Mouse (Mus musculus): Measurements from ENCODE around the gene Eef1b2. TPM values are rescaled to one million over a fixed set of nuclear protein-coding genes. Genes with fewer than 3 reads are reported as not detected.
"Not testable (repeated sequence)": the region's sequence is repeated elsewhere in the genome, so short reads cannot be mapped to it uniquely, and the experiment has no call there.

The Eef1b2 gene
- polyA plus RNA-seq (2015; fragmentation: Nextera tagmentation; extraction: Ambion mirVana): 434 and 455 TPM in 2 replicates

DNA sequence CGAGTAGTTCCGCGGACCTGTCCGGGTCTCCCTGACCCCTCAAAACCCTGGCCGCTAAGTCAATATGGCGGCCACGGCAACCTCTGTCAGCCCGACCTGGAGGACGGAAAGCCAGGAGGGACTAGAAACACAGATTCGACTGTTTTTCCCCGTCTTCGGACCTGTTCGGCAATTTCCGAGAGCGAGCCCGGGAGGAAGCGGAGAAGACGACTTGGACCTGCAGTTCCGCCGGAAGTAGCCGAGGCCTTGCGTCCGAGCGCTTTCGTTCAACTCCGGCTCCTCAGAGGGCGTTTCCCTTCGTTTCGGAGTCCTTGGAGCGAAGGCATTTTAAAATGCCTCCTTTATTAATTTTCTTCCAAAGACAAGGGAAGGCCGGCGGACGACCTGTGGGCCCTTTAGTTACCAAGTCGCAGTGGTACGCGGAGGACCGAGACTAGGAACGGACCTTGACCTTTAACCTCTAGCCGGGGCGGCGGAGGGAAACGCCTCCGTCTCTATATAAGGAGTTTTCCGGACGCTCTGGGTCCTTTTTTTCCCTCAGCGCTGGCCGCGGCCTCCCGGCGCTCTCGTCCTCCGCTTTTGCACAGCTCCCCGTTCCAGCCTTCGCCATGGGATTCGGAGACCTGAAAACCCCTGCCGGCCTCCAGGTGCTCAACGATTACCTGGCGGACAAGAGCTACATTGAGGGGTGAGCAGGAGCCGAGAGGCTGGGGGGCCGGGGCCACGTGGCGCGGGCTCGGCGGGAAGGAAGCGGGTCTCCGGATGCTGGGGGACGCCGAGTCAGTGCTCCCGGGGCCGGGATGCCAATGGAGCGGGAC, at the start of gene Eef1b2, which contains the start of gene Ndufs1:
Eef1b2 (plus strand) TSS at position 222 of the 818 bp plus-strand sequence.
Ndufs1 (minus strand) TSS at position 230 of the 818 bp plus-strand sequence.
- peaks cover 22% of the 10 kb centered on the region for H3K36me3 ChIP-seq
- peak within 1 kb of the TSS; percentile 75 for H3K4me2 ChIP-seq
- peaks cover 36% of the 10 kb centered on the region for H3K4me1 ChIP-seq (replicated peaks)
- ATAC-seq (ENCODE audit: low FRiP score, low read depth): peak; percentile 90
- peak within 1 kb of the TSS; percentile 98 for H3K9ac ChIP-seq
- H3K9me3 ChIP-seq: no peaks in the 10 kb centered on the region
- WGBS: under 1% methylated on average over 72 of the region's 72 CpGs
- peak within 1 kb of the TSS; percentile 93 for H3K4me3 ChIP-seq
- peak within 1 kb of the TSS; percentile 87 for H3K27ac ChIP-seq (replicated peaks)
- no peaks in the 10 kb centered on the region for H3K27me3 ChIP-seq

DNA sequence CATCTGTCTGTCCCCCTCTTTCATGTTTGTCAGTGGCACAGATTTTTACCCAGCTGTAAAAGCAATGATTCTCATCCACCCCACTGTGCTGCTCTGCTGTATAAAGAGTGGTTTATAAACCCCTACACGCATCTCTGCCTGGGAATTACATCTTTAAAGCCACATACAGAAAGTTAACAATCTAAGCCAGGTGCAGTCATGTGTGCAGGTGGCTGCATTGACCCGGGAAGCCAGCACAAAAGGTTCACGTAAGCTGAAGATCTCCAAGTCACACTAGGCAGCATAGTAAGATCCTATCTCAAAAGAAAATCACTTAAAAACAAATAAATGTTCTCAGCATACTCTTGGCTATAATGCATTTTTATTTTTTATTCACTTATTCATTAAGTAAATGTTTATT, 47.4 kb upstream of the Eef1b2 start:
- 47% methylated on average over 3 of the region's 3 CpGs for WGBS
- peak overlapping the region; percentile 52 for H3K4me2 ChIP-seq
- H3K4me1 ChIP-seq (replicated peaks): peaks cover 9% of the 10 kb centered on the region

DNA sequence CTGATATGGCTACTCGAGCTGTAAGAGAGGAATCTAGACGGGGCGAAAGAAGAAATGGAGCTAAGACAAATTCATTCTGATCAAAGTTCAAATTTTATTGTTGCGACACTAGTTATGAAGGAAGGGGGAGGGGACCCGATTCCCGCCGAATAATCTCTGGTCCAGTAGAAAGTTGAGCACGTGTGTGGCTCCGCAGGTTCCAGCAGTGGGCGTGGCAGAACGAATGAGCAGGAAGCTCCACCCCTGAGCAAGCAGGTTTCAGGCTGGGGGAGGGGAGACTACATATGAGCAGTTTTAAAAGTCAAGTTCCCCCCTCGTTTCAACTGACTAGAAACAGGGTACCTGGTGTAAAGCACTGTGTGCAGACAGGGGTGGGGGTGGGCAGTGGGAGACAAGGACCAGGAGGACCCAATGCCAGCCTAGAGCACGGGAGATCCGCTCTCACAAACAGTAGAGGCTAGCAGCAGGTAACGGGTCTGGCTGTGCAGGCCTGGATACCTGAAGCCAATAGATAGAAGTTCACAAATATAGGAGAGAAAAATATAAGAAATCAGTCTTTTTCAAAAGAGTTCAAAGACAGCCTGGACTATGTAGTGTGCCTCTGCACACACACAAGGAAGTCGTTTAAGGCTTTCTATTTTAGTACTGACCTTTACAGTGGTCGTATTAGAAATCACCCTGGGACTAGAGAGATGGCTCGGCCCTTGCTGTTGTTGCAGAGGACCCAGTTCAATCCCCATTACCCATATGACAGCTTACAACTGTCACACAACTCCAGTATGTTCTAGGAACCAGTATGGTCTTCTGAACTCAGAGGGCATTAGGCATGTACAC, 46.6 kb upstream of the Eef1b2 start:
- H3K4me3 ChIP-seq: peak overlapping the region; percentile 20
- 23% methylated on average over 18 of the region's 18 CpGs for WGBS
- H3K4me2 ChIP-seq: peak overlapping the region; percentile 52
- no peaks in the 10 kb centered on the region for H3K9me3 ChIP-seq
- H3K27me3 ChIP-seq: no peaks in the 10 kb centered on the region
- peak; percentile 65; the same call in 1 of the 2 replicates for ATAC-seq (ENCODE audit: low FRiP score, low read depth)
- no peak overlapping the region for H3K9ac ChIP-seq
- no peak overlapping the region for H3K27ac ChIP-seq (replicated peaks)
- H3K36me3 ChIP-seq: 0 out of 2 replicates have a peak, but pooled peaks cover 6% of the 10 kb centered on the region
- H3K4me1 ChIP-seq (replicated peaks): peaks cover 9% of the 10 kb centered on the region

More for the DNA sequence above, 47.4 kb upstream of the Eef1b2 start:
- 0 out of 2 replicates have a peak, but pooled peaks cover 6% of the 10 kb centered on the region for H3K36me3 ChIP-seq
- no peaks in the 10 kb centered on the region for H3K9me3 ChIP-seq
- H3K27me3 ChIP-seq: no peaks in the 10 kb centered on the region
- H3K4me3 ChIP-seq: no peak overlapping the region
- H3K9ac ChIP-seq: no peak overlapping the region
- no peak overlapping the region for H3K27ac ChIP-seq (replicated peaks)
- no peak; the same call in 1 of the 2 replicates for ATAC-seq (ENCODE audit: low FRiP score, low read depth)

DNA sequence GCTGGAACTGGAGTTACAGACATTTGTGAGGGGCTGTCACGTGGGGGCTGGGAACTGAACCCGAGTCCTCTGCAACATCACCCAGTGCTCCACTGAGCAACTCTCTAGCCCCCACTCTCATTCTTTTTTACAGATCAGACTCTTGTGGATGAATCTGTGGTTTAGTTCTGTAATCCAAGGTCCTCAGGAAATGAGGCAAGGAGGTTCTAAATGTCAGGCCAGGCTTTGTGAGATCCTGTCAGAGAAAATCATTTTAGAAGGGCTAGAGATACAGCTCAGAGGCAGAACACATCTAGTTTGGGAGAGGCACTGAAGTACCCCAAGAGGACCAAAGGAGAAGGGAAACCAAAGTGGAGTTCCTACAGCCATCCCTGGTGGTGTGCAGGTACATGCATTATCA, 45.7 kb upstream of the Eef1b2 start:
- H3K4me3 ChIP-seq: no peak overlapping the region
- ATAC-seq (ENCODE audit: low FRiP score, low read depth): no peak
- no peak overlapping the region for H3K9ac ChIP-seq
- H3K27me3 ChIP-seq: no peaks in the 10 kb centered on the region
- peaks cover 9% of the 10 kb centered on the region for H3K4me1 ChIP-seq (replicated peaks)
- 0 out of 2 replicates have a peak, but pooled peaks cover 2% of the 10 kb centered on the region for H3K36me3 ChIP-seq
- WGBS: 87% methylated on average over 2 of the region's 2 CpGs
- H3K27ac ChIP-seq (replicated peaks): no peak overlapping the region
- H3K9me3 ChIP-seq: no peaks in the 10 kb centered on the region
- no peak overlapping the region for H3K4me2 ChIP-seq

DNA sequence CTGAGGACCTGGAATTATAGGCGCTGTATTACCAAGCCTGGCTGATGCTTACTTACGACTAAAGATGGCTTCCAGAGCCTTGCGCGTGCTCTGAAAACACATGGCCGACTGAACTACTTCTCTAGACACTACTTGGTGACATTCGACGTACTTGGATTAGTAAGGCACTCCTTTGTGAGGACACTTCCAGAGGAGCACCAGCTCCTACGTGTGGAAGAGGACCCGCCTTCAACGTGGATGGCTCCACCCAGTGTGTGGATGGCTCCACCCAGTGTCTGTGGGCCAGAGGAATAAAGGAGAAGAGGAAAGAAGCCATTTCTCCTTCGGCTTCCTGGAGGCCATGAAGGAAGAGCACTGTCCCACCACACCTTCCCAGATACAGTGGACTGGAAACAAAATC, 44.9 kb upstream of the Eef1b2 start:
- H3K9ac ChIP-seq: no peak overlapping the region
- H3K36me3 ChIP-seq: 0 out of 2 replicates have a peak, but pooled peaks cover 2% of the 10 kb centered on the region
- H3K27me3 ChIP-seq: no peaks in the 10 kb centered on the region
- no peak overlapping the region for H3K4me2 ChIP-seq
- H3K4me1 ChIP-seq (replicated peaks): peaks cover 9% of the 10 kb centered on the region
- no peak for ATAC-seq (ENCODE audit: low FRiP score, low read depth)
- H3K4me3 ChIP-seq: no peak overlapping the region
- no peaks in the 10 kb centered on the region for H3K9me3 ChIP-seq
- H3K27ac ChIP-seq (replicated peaks): no peak overlapping the region
- WGBS: 94% methylated on average over 11 of the region's 11 CpGs

DNA sequence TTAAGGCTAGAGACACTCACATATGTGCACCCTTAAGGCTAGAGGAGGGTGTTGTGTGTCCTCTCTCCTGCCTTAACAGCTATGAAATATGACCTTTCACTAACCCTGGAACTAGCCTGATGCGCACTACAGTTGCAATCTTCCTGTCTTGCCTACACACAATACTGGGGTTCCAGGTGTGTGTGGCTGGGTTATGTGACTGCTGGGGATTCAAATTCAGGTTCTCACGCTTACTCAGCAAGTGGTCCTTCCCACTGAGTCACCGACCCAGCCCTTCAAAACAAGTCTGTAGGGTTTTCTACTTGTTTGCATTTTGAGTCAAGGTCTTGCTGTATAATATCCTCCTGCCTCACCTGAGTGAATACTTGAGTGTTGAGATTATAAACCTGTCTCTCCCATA, 42.1 kb upstream of the Eef1b2 start:
- 84% methylated on average over 3 of the region's 3 CpGs for WGBS

DNA sequence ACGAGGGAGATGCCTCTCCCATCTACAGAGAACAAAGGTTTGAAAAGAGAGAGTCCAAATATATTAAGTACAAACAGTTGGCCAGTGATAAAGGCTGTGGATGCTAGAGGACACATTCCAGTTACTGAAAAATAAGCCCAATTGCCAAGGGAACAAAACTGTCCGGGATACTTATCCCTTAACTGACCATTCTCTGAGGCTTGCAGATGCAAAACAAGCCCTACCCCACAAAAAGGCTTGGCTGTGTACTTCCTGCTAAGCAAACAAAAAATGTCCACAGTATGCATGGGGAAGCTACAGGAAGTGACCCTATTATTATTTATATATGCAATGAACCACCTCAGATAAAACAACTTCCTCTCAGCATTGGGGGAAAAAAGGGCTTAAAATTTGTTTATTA, 38.7 kb upstream of the Eef1b2 start:
- H3K4me3 ChIP-seq: no peak overlapping the region
- ATAC-seq (ENCODE audit: low FRiP score, low read depth): no peak
- H3K9ac ChIP-seq: no peak overlapping the region
- peaks cover 28% of the 10 kb centered on the region for H3K36me3 ChIP-seq
- WGBS: 84% methylated on average over 2 of the region's 2 CpGs
- H3K27me3 ChIP-seq: no peaks in the 10 kb centered on the region
- no peak overlapping the region for H3K4me2 ChIP-seq
- H3K9me3 ChIP-seq: no peaks in the 10 kb centered on the region
- no peak overlapping the region for H3K27ac ChIP-seq (replicated peaks)
- H3K4me1 ChIP-seq (replicated peaks): no peaks in the 10 kb centered on the region

More for the DNA sequence above, 42.1 kb upstream of the Eef1b2 start:
- Histone ChIP-seq H3K4me1 (replicated peaks) (peaks cover 6% of the 10 kb centered on the region; the same call in 1 of the 2 replicates), H3K36me3 (peaks cover 12% of the 10 kb centered on the region), H3K9ac (no peak overlapping the region), H3K27ac (replicated peaks) (no peak overlapping the region), H3K9me3 (no peaks in the 10 kb centered on the region), H3K4me3 (no peak overlapping the region), H3K4me2 (no peak overlapping the region), H3K27me3 (no peaks in the 10 kb centered on the region)
- ATAC-seq (ENCODE audit: low FRiP score, low read depth): no peak

DNA sequence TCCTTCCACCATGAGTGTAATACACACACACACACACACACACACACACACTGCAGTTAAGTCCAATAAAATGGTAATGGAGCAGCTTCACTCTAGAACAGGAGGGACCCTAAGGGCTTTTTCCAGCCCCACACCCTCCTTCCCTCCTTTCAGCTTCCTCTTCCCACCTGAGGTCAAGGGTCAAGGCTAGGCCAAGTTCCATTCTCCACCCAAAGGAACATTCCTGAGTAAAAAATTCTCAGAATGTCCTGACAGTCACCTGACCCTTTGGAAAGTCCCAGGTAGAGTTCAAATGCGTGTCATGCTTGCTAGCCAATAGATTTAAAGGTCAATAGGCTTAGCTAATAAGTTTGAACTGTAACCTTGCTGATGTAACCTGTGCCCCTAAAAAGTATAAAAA, 38.0 kb upstream of the Eef1b2 start:
- H3K27ac ChIP-seq (replicated peaks); ATAC-seq (ENCODE audit: low FRiP score, low read depth); H3K27me3 ChIP-seq; H3K4me1 ChIP-seq (replicated peaks); H3K4me3 ChIP-seq; H3K9me3 ChIP-seq; H3K4me2 ChIP-seq; H3K9ac ChIP-seq: not testable (repeated sequence)
- H3K36me3 ChIP-seq: peaks cover 32% of the 10 kb centered on the region
- WGBS: 93% methylated on average over 1 of the region's 1 CpGs

DNA sequence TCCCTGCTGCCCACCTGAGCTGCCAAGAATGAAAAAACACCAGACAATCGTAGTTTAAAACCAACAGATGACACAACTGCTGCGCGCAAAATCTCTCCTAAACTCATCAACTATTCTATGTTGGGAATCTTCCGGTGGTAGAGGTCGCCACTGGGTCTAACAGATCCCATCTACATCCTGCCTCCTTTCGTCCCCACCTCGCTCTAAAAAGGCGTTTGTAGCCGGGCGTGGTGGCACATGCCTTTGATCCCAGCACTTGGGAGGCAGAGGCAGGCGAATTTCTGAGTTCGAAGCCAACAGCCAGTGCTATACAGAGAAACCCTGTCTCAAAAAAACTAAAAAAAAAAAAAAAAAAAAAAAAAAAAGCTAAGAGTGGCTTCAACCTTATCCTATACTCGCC, 36.4 kb upstream of the Eef1b2 start:
- no peak overlapping the region for H3K4me3 ChIP-seq
- no peaks in the 10 kb centered on the region for H3K27me3 ChIP-seq
- peaks cover 44% of the 10 kb centered on the region for H3K36me3 ChIP-seq
- 97% methylated on average over 13 of the region's 13 CpGs for WGBS
- H3K27ac ChIP-seq (replicated peaks): no peak overlapping the region
- H3K4me1 ChIP-seq (replicated peaks): no peaks in the 10 kb centered on the region
- no peak overlapping the region for H3K4me2 ChIP-seq
- ATAC-seq (ENCODE audit: low FRiP score, low read depth): no peak
- H3K9ac ChIP-seq: no peak overlapping the region
- H3K9me3 ChIP-seq: no peaks in the 10 kb centered on the region

DNA sequence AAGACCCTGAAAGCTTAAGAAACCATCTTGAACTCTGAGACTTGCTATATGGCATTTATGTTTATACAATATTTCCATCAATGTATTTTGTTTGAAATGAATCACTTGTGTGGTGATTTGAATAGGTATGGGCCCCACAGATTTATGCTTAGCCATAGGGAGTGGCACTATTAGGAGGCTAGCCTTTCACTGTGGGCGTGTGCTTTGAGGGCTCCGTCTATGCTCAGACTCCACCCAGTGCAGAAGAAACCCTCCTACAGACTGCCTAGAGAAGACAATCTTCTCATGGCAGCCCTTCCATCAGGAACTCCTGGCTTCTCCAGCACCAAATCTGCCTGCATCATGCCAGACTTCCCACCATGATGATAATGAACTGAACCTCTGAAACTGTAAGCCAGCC, 8.0 kb upstream of the Eef1b2 start:
- Histone ChIP-seq H3K4me2 (no peak overlapping the region), H3K36me3 (peaks cover 63% of the 10 kb centered on the region)
- WGBS: 96% methylated on average over 2 of the region's 2 CpGs

DNA sequence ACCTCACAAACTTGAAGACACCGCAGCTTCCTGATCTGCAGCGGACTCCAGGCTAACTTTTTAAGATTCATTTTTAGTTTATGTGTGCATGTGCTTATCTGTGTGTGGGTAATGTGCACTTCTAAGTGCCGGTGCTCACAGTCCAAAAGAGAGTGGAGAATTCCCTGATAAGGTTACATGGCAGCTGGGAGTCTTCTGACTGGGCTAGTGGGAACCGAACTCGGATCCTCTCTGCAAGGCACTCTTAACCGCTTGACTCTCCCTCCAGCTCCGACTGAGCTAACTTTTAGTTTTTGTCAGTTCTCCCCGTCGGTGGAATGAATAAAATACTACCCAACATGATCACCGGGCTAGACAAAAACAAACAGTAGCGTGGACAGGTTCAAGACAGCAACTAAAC, 772 bp upstream of the Eef1b2 start:
- H3K36me3 ChIP-seq: peaks cover 26% of the 10 kb centered on the region
- peaks cover 32% of the 10 kb centered on the region for H3K4me1 ChIP-seq (replicated peaks)
- WGBS: 11% methylated on average over 11 of the region's 11 CpGs
- peak overlapping the region; percentile 98 for H3K9ac ChIP-seq
- H3K4me2 ChIP-seq: peak overlapping the region; percentile 71
- H3K4me3 ChIP-seq: peak overlapping the region; percentile 93
- no peaks in the 10 kb centered on the region for H3K27me3 ChIP-seq
- H3K27ac ChIP-seq (replicated peaks): peak overlapping the region; percentile 87
- no peak for ATAC-seq (ENCODE audit: low FRiP score, low read depth)
- no peaks in the 10 kb centered on the region for H3K9me3 ChIP-seq

More for the DNA sequence above, 8.0 kb upstream of the Eef1b2 start:
- no peaks in the 10 kb centered on the region for H3K27me3 ChIP-seq
- ATAC-seq (ENCODE audit: low FRiP score, low read depth): no peak
- H3K4me3 ChIP-seq: no peak overlapping the region
- no peaks in the 10 kb centered on the region for H3K4me1 ChIP-seq (replicated peaks)
- H3K27ac ChIP-seq (replicated peaks): no peak overlapping the region
- no peak overlapping the region for H3K9ac ChIP-seq
- H3K9me3 ChIP-seq: no peaks in the 10 kb centered on the region

DNA sequence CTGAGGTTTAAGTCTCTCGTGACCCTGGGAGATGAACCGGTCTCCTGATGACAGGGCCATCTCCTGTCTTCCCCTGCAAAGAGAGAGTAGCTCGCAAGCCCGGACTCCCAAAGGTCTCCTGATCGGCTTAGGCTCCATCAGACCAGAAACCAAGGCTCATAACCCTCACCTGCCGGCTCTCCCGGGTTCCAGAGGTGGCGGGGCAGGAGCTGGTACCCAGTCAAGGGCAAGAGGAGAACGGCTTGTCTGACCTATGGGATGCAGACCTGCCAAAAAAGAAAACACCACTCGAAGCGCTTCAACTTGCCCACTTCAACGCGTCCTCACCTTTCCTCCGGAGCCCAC, 394 bp upstream of the Eef1b2 start:
- Histone ChIP-seq H3K27ac (replicated peaks) (peak overlapping the region; percentile 87), H3K4me1 (replicated peaks) (peaks cover 32% of the 10 kb centered on the region), H3K36me3 (peaks cover 26% of the 10 kb centered on the region), H3K27me3 (no peaks in the 10 kb centered on the region), H3K9me3 (no peaks in the 10 kb centered on the region), H3K4me2 (peak overlapping the region; percentile 71), H3K9ac (peak overlapping the region; percentile 98), H3K4me3 (peak overlapping the region; percentile 93)
- peak; percentile 62 for ATAC-seq (ENCODE audit: low FRiP score, low read depth)
- WGBS: 0% methylated on average over 14 of the region's 14 CpGs
